Mouse (Mus musculus) midbrain, embryonic 16.5 days (tissue): ENCODE measurements around the gene C1ql2. TPM values are rescaled to one million over a fixed set of nuclear protein-coding genes. Genes with fewer than 3 reads are reported as not detected.

ENCODE experiments used
- ATAC-seq: fragments of 200-750 bp; cut with Nextera tagmentation; 2 replicates; pipeline ENCODE4 v1.8.0; 2017; ENCODE audit warnings: moderate TSS enrichment
- H3K27ac ChIP-seq: fragments of 300-500 bp; sonication (generic); 2 replicates; pipeline ENCODE4 v1.5.1; 2014; ENCODE audit warnings: mild to moderate bottlenecking, low read length, mixed read lengths
- H3K27me3 ChIP-seq: fragments of 300-500 bp; sonication (generic); 2 replicates; pipeline ENCODE4 v1.6.1; 2014; ENCODE audit warnings: low read depth, low read length, mixed read lengths; ENCODE audit not compliant: control insufficient read depth, insufficient read depth
- H3K36me3 ChIP-seq: fragments of 300-500 bp; sonication (generic); 2 replicates; pipeline ENCODE4 v1.6.1; 2014; ENCODE audit warnings: mild to moderate bottlenecking, low read length, moderate library complexity, mixed read lengths; ENCODE audit not compliant: control insufficient read depth, insufficient read depth
- H3K4me1 ChIP-seq: fragments of 300-500 bp; sonication (generic); 2 replicates; pipeline ENCODE4 v1.6.1; 2014; ENCODE audit warnings: mild to moderate bottlenecking, low read length, mixed read lengths; ENCODE audit not compliant: control insufficient read depth, insufficient read depth
- H3K4me2 ChIP-seq: fragments of 300-500 bp; sonication (generic); 2 replicates; pipeline ENCODE4 v1.6.1; 2014; ENCODE audit warnings: mild to moderate bottlenecking, low read length, mixed read lengths
- H3K4me3 ChIP-seq: fragments of 300-500 bp; sonication (generic); 2 replicates; pipeline ENCODE4 v1.5.1; 2014; ENCODE audit warnings: low read depth, mild to moderate bottlenecking, low read length, moderate library complexity, mixed read lengths
- H3K9ac ChIP-seq: fragments of 300-500 bp; sonication (generic); 2 replicates; pipeline ENCODE4 v1.6.1; 2014; ENCODE audit warnings: low read depth, low read length, mixed read lengths
- H3K9me3 ChIP-seq: fragments of 300-500 bp; sonication (generic); replicated peaks from 2 replicates; pipeline ENCODE4 v1.6.1; 2014; ENCODE audit warnings: mild to moderate bottlenecking, low read length, mixed read lengths; ENCODE audit not compliant: control insufficient read depth, poor library complexity, severe bottlenecking
- WGBS: fragments of 180-500 bp; shearing (Covaris S2); extraction: QIAGEN DNeasy Blood & Tissue Kit; methylation state at CpG from one replicate; pipeline ENCODE4 v1.1.7; 2014; 5-methylcytosine and 5-hydroxymethylcytosine counted together
- polyA plus RNA-seq: library from polyadenylated mRNA; unstranded; fragments of >200 nt; fragmentation: Nextera tagmentation; extraction: Ambion mirVana; gene quantifications from 2 replicates; pipeline ENCODE4 v1.2.1, GENCODE M21; 2015

Gene C1ql2
- polyA plus RNA-seq, 1 experiment from 2014 or later, result 17.6 TPM

DNA sequence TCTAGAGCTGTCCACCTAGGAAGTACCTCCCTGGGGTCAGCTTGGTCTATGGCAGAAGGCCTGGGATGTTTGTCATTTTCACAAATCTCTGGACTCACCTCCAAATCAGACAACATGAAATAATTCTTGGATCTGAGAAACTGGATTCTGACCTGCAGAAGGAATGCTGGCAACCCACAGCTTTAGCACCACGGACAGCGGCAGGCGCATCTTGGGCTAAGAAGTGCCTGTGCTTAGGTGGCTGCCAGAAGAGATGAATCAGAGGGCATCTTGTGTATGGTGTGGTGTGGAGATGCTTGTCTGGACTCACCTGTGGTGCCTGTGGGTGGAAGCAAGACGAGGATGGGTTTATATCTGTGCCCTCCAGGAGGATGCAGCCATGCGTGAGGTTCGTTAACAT lies 8.5 kb upstream of the C1ql2 start:
- Histone ChIP-seq H3K27ac (no peak overlapping the region), H3K4me1 (no peaks in the 10 kb centered on the region), H3K9ac (no peak overlapping the region), H3K4me3 (no peak overlapping the region), H3K27me3 (peaks cover 15% of the 10 kb centered on the region), H3K36me3 (no peaks in the 10 kb centered on the region), H3K4me2 (no peak overlapping the region), H3K9me3 (no peaks in the 10 kb centered on the region)
- no peak for ATAC-seq
- 53% methylated on average over 6 of the region's 6 CpGs for WGBS

DNA sequence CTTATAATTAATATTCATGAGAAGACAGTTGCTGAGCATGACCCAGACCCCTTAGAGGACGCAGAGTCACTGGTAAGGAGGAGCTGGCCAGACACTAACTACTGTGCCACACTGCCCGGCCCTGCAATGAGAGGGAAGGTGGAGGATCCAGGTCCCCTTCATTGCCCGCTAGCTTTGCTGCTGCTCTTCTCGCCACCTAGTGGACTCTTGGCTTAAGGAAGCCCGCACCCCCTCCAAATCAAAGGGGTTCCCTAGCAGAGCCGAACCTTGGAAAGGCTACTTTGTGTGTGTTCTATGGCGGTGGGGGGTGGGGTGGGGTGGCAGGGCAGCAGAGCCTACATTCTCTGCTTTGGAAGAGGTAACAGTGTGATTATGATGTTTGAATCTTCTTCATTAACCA lies 2.4 kb upstream of the C1ql2 start:
- Histone ChIP-seq H3K36me3 (no peaks in the 10 kb centered on the region), H3K27ac (no peak overlapping the region), H3K27me3 (peaks cover 56% of the 10 kb centered on the region), H3K4me1 (peaks cover 20% of the 10 kb centered on the region), H3K9ac (no peak overlapping the region), H3K9me3 (no peaks in the 10 kb centered on the region), H3K4me2 (no peak overlapping the region), H3K4me3 (no peak overlapping the region)
- 31% methylated on average over 7 of the region's 7 CpGs for WGBS
- ATAC-seq, result no peak

- peak overlapping the region; percentile 28; the same call in 1 of the 2 replicates for H3K9ac ChIP-seq
- H3K4me2 ChIP-seq, result peak overlapping the region; percentile 56
- H3K36me3 ChIP-seq, result no peaks in the 10 kb centered on the region
- peaks cover 20% of the 10 kb centered on the region for H3K4me1 ChIP-seq
- H3K27me3 ChIP-seq, result peaks cover 57% of the 10 kb centered on the region
- H3K4me3 ChIP-seq, result peak overlapping the region; percentile 38
- H3K9me3 ChIP-seq, result no peaks in the 10 kb centered on the region
- no peak overlapping the region for H3K27ac ChIP-seq
- ATAC-seq, result peak; percentile 7; the same call in 1 of the 2 replicates
- under 1% methylated on average over 40 of the region's 41 CpGs for WGBS
Observed at GRCm38 (mm10) chr1:120341172-120341675, 842 bp downstream of the C1ql2 start.

DNA sequence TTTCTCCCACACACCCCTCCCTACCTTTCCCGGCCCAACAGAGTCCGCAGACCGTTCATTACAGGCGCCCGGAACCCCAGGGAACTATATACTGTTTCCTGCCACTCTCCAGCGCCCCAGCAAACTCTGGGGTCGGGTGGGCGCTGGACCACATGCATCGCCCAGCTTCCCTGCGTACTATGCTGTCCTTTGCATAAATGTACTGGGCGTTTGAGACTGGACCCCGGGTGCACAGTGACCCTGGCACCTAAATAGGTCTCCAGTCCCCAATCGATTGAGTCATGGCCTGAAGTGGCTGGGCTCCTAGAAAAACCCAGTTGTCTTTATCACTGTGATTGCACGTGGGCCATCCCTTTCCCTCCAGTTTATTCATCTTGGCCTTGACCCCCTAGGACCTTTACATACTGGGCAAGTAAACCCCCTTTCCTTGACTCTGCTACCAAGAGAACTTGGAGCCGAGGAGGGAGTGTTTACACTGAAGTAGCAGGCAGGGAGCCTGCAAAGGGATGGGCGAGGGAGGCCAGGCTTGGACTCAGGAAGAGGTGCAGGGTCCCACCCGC lies 1.5 kb downstream of the C1ql2 start:
- no peak for ATAC-seq
- Histone ChIP-seq H3K36me3 (no peaks in the 10 kb centered on the region), H3K4me2 (peak overlapping the region; percentile 56), H3K27me3 (peaks cover 52% of the 10 kb centered on the region), H3K4me1 (peaks cover 20% of the 10 kb centered on the region), H3K9me3 (no peaks in the 10 kb centered on the region), H3K4me3 (peak overlapping the region; percentile 38), H3K9ac (no peak overlapping the region), H3K27ac (no peak overlapping the region)
- 1% methylated on average over 17 of the region's 17 CpGs for WGBS

DNA sequence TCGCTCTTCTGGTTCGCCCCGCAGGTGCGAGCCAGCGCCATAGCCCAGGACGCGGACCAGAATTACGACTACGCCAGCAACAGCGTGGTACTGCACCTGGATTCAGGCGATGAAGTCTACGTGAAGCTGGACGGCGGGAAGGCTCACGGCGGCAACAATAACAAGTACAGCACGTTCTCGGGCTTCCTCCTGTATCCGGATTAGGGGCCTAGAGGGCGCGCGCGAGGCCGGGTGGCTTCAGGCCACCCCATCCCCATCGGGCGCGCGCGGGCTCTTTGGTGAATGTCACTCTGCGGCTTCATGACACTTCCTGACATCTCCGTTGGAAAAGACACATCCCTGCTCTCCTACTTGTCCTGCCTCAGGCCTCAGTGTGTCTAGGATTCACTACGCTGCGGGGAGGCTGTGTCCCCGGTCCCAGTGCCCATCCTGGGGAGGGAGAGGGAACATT lies 2.0 kb downstream of the C1ql2 start:
- Histone ChIP-seq H3K4me3 (peak overlapping the region; percentile 38), H3K36me3 (no peaks in the 10 kb centered on the region), H3K4me1 (peaks cover 20% of the 10 kb centered on the region), H3K27me3 (peaks cover 52% of the 10 kb centered on the region), H3K9ac (no peak overlapping the region), H3K4me2 (peak overlapping the region; percentile 56), H3K9me3 (no peaks in the 10 kb centered on the region), H3K27ac (no peak overlapping the region)
- ATAC-seq, result no peak; the same call in 1 of the 2 replicates
- WGBS, result under 1% methylated on average over 34 of the region's 34 CpGs

DNA sequence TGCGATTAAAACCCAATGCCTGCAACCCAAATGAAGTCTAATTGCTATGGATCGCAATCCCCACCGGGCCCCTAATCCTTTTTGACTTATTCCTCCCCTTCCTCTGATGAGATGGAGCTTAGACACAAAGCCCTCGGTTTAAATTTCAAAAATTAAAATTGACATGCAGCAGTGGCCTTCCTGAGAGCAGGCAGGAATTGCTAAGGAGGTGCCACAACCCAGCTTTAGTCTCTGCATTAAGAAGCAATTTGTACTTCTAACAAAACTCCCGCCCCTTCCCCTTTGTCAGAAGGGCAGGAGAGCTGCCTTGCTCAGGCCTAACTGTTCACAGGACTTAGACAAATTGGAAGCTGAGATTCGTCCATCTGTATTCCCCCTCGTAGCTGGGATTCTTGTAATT lies 4.6 kb downstream of the C1ql2 start:
- Histone ChIP-seq H3K4me3 (no peak overlapping the region), H3K27ac (no peak overlapping the region), H3K4me2 (no peak overlapping the region), H3K9ac (no peak overlapping the region), H3K36me3 (no peaks in the 10 kb centered on the region), H3K9me3 (no peaks in the 10 kb centered on the region), H3K27me3 (peaks cover 32% of the 10 kb centered on the region), H3K4me1 (peaks cover 20% of the 10 kb centered on the region)
- ATAC-seq, result no peak
- WGBS, result 14% methylated on average over 7 of the region's 7 CpGs

- Histone ChIP-seq H3K9ac (no peak overlapping the region), H3K9me3 (no peaks in the 10 kb centered on the region; the same call in 1 of the 2 replicates), H3K36me3 (no peaks in the 10 kb centered on the region), H3K27ac (no peak overlapping the region), H3K4me3 (no peak overlapping the region), H3K4me2 (no peak overlapping the region), H3K27me3 (no peaks in the 10 kb centered on the region; the same call in 1 of the 2 replicates), H3K4me1 (no peaks in the 10 kb centered on the region)
- ATAC-seq, result no peak
- WGBS, result 30% methylated on average over 2 of the region's 2 CpGs
Observed at GRCm38 (mm10) chr1:120354387-120354786, 14.0 kb downstream of the C1ql2 start.

- Histone ChIP-seq H3K4me1 (no peaks in the 10 kb centered on the region), H3K36me3 (no peaks in the 10 kb centered on the region), H3K9ac (no peak overlapping the region), H3K4me3 (no peak overlapping the region), H3K27me3 (no peaks in the 10 kb centered on the region), H3K27ac (no peak overlapping the region), H3K4me2 (peak overlapping the region; percentile 29), H3K9me3 (no peaks in the 10 kb centered on the region; the same call in 1 of the 2 replicates)
- ATAC-seq, result peak; percentile 78; the same call in 1 of the 2 replicates
- WGBS, result 7% methylated on average over 16 of the region's 16 CpGs
Observed at GRCm38 (mm10) chr1:120357371-120358274, 17.2 kb downstream of the C1ql2 start.

DNA sequence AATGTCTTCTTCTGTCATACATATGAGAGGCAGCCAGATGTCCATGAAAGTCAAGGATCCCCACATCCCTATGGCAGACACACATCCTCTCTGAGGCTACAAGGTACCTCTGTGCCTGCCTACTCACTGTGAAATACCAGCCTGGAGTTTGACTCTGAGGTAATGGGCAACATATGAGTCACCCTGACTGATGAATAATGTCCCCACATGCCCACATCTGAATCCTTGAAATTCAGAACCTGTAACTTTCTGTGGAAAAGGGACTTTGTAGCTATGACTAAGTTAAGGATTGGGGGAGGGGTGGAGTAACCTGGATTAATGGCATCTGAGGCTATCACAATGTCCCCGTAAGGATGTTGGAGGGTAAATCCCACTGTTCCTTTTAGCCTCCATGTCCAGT lies 23.3 kb downstream of the C1ql2 start:
- 88% methylated on average over 1 of the region's 1 CpGs for WGBS
- ATAC-seq, result no peak
- Histone ChIP-seq H3K9ac (no peak overlapping the region), H3K4me2 (no peak overlapping the region), H3K9me3 (no peaks in the 10 kb centered on the region), H3K36me3 (no peaks in the 10 kb centered on the region), H3K27me3 (no peaks in the 10 kb centered on the region), H3K4me3 (no peak overlapping the region), H3K27ac (no peak overlapping the region), H3K4me1 (no peaks in the 10 kb centered on the region)
